Mouse (Mus musculus) cerebellum, postnatal 14 days (tissue): ENCODE data around the gene Peli2.
A peak's percentile ranks its signal among the peaks of the same experiment; 100 is the strongest.

Source experiments
- DNase-seq, 2 experiments: peaks; one replicate each; pipeline ENCODE4 v3.0.0; 2021; ENCODE audit warnings: mixed read lengths in 2 of 2

Peli2 gene

GRCm38 (mm10) chr14:48296820-48297219 is 176.2 kb downstream of the Peli2 start:
- no peak for DNase-seq

DNA sequence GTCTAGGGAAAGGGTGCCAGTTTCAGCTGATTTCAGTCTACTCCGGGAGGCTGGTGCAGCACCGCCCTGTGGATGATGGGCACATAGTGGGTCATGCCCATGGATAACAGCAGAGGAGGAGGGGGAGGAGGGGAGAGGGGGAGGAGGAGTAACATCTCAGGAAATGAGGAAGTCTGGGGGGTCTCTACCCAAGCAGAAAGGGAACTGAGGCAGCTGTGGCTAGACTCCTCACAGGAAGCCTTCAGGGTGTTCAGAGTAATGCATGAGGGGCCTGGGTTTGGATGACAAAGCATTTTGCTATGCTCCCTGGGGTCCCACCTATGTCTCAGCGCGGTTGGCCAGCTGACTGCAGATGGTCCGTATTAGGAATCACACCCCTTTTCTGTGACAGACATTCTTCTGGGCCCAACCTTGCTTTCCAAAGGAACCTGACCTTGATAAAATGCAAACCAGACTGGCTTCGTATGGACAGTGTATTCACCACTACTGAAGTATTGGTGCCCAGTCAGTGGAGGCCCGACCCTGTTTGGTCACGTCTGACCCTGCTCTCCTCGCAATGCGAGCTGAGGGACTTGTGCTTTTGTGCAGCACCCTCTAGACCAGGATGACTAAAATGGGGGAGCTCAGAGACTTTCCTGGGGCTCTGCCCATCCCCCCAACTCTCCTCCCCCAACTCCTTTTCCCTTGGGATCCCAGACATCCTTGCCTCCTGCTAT is 182.0 kb downstream of the Peli2 start:
- no peak for DNase-seq

DNA sequence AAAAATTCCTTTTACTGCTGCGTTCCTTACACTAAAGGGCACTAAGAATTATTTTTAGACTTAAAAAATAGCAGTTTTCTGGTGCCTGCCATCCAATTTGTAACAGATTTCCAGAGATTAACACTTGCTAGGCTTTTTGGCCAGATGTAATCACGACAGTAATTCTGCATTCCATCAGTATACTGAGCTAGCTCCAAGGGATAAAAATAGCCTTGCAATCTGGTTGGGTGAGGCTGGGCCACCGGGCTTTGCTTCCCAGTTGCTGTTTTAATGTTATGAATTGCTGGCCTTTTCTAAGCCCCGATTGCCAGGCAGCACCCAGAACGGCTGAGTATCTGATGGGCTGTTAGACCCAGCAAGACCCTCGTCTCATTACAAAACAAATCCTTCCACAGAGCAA is 182.6 kb downstream of the Peli2 start:
- no peak for DNase-seq

DNA sequence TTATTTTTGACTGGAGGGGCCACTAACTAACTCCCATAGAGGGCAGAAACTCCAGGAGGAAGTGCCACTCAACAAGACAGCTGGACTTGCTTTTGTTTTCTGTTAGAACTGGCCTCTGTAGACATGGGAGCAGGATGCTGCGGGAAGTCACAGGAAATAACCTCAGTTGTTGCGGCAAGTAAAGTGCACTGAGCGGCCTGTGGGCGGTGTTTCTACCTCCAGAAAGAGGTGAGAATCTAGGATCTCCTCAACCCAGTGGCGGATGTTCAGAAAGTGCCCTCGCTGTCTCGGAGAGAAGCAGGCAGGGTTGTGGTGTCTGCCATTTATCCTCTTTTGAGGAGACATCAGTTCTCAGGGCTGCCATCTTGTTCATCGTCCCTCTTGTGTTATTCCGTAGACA is 183.2 kb downstream of the Peli2 start:
- no peak for DNase-seq

DNA sequence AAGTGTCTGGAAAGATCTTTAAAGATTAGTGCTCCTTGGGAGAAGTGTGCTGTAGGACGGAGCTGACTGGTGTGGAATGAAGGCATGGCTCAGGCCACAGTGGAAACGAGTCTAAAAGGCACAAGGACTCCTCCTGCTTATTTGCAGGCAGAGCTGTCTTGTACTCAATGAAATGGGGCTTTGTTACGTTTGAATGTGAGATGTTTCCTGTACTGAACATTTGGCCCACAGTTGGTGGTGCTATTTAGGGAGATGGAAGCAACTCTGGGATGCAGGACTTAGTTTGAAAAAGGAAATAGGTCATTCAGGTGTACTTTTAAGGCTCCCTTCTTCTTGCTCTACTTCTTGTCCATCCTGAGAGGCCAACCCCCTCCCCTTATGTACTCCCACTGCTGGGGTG is 192.6 kb downstream of the Peli2 start:
- no peak for DNase-seq

GRCm38 (mm10) chr14:48316396-48316795 is 195.8 kb downstream of the Peli2 start:
- no peak for DNase-seq

DNA sequence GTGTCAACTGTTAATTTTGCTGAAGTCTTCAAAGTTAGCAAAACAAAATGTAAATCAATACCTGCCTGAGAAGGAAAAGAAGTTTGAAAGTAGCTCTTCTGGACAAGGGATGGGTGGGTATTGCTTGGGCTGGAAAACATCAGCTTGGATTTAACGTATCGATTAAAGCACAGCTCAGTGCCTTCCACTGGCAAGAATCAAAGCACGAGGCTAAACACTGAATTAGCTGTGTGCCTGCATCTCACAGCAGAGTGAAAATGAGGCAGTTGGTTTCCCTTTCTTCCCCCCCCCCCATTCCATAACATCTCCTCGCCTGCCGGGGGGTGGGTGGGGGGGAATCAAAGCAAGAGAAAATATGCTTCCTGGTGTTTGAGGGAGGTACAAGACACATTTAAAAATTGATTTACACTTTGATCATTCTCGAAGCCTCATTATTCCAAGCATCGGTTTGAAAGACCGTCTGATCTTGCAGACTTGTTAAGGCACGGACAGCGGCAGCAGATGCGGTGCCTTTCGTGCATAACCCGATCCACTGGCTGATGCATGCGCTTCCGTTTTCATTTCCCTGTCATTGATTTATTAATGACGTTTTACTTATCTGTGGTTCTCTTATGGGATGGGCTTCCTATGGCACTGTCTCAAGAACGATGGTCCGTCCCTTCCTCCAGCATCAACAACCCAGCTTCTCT is 203.3 kb downstream of the Peli2 start:
- DNase-seq, result no peak

DNA sequence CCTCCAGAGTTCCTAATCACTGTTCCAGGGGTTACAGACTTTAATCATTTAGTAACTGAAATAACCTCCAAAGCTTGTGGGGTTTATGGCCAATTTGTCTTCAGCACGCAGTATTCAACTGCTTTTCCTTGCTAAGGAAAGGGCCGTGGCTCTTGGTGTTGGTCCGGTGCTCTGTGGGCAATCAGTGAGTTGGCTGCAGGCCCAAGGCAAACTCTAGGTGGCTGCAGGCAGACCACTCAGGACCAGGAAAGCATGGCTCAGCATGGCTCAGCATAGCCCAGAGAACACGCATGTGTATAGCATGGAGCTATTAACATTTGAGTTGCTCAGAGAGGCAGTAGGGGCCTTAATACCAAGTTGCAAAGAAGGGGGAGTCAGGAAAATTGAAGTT is 203.8 kb downstream of the Peli2 start:
- DNase-seq, result peak; percentile 37 to 50

DNA sequence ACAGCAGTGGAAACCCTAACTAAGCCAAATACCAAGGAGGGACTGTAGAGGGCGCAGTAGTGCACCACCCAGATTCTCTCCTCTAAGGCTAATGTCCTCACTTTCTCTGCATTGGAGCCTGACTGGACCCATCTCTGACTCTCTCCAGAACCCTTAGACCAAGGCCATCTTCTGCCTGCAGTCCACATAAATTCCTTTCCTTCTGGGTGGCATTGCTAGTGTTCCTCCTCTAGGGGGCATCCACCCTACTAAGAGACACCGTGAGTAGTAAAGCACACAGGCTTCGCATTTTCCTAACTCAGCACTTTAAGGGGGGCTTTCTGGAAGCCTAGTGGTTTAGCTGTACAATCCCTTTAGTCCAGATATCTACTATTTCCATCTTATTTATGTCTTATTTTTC is 207.1 kb downstream of the Peli2 start:
- no peak for DNase-seq

DNA sequence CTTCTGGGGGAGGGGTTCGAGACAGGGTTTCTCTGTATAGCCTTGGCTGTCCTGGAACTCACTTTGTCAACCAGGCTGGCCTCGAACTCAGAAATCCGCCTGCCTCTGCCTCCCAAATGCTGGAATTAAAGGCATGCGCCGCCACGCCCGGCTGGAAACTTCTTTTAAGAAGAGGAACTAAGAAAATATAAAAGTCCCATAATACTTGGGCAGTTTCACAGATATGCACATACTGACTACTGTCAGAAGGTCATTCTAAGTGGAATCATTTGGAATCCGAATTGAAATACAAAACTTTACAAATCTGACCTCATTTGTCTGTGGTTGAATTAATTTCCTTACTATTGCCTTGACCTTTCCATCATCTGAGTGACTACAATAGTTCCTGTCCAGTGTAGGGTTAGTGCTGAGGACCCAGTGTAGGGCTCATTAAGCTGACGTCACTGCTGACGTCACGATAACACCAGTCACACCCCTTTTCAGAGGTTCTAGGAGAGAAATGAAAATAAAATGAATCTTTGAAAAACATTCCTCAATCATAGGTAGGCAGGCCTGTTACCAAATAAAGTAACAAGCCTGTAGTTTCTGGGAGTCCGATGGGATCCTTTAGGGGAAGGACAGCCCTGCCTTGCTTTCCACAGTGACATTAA is 209.2 kb downstream of the Peli2 start:
- no peak for DNase-seq
